Mouse (Mus musculus) layer of hippocampus, adult 2 months (tissue): ENCODE measurements around the gene Bri3bp. TPM values are rescaled to one million over a fixed set of nuclear protein-coding genes. Genes with fewer than 3 reads are reported as not detected.

Source experiments
- DNase-seq, 2 experiments: peaks; one replicate each; pipeline ENCODE4 v3.0.0; 2022; ENCODE audit warnings: low spot score in 2 of 2
- H3K27ac ChIP-seq: fragments of 200-600 bp; 2 replicates; pipeline ENCODE4 v1.8.1; 2022
- H3K4me3 ChIP-seq: fragments of 200-600 bp; 2 replicates; pipeline ENCODE4 v1.8.1; 2022; ENCODE audit warnings: mild to moderate bottlenecking
- CTCF ChIP-seq: fragments of 200-600 bp; conservative IDR thresholded peaks from 2 replicates; pipeline ENCODE4 v1.8.1; 2022; ENCODE audit warnings: antibody characterized with exemption, mild to moderate bottlenecking, moderate library complexity
- total RNA-seq, 2 experiments: library from RNA; stranded (reverse); gene quantifications; 2 replicates each; pipeline ENCODE4 v1.2.3; 2021

Gene Bri3bp
- total RNA-seq, 2 experiments from 2014 or later = 93.2 to 107 TPM

DNA sequence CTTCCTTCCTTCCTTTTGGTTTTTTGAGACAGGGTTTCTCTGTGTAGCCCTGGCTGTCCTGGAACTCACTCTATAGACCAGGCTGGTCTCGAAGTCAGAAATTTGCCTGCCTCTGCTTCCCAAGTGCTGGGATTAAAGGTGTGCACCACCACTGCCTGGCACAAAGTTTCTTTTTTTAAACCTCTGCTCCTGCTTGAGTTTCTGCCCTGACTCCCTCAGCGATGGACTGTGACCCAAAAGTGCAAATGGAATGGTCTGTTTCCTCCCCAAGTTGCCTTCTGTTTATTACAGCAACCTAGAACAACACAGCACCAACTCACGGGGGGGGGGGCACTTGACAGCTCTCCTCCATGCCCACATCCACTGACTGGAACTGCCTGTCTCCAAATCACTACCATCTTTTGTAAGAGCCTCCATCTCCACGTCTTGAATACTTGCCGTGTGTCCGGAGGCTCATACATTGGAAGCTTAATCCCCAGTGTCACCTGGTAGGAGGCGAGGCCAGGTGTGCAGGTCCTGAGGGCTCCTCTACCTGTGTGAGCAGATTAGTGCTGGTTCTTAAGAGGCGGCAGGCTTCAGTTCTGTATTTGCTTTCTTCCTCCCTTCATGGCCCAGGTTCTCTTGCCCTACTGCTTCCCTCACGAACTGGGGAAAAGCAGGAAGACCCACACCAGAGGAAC, 31.6 kb downstream of the Bri3bp start:
- Histone ChIP-seq H3K27ac (no peak overlapping the region), H3K4me3 (no peak overlapping the region)
- DNase-seq = no peak
- no peak for TF ChIP-seq CTCF

- TF ChIP-seq CTCF = no peak
- no peak for DNase-seq
- Histone ChIP-seq H3K27ac (peak overlapping the region; percentile 89), H3K4me3 (peak overlapping the region; percentile 88)
These were observed 33.7 kb downstream of the Bri3bp start for GRCm38 (mm10) chr5:125475030-125475429.

GRCm38 (mm10) chr5:125475601-125476285, 34.4 kb downstream of the Bri3bp start, which contains the start of gene Aacs:
Aacs (plus strand) TSS chr5:125475814.
- Histone ChIP-seq H3K27ac (peak within 1 kb of the TSS; percentile 89), H3K4me3 (peak within 1 kb of the TSS; percentile 88)
- DNase-seq = peak; percentile 97 to 99
- no peak for TF ChIP-seq CTCF

GRCm38 (mm10) chr5:125476286-125476625, 34.9 kb downstream of the Bri3bp start:
- Histone ChIP-seq H3K4me3 (peak overlapping the region; percentile 88), H3K27ac (peak overlapping the region; percentile 89)
- DNase-seq = no peak
- peak; percentile 58 for TF ChIP-seq CTCF

- TF ChIP-seq CTCF = no peak
- no peak for DNase-seq
- H3K4me3 ChIP-seq = peak overlapping the region; percentile 88
- H3K27ac ChIP-seq = peak overlapping the region; percentile 89
These were observed 35.4 kb downstream of the Bri3bp start for GRCm38 (mm10) chr5:125476799-125477198.

DNA sequence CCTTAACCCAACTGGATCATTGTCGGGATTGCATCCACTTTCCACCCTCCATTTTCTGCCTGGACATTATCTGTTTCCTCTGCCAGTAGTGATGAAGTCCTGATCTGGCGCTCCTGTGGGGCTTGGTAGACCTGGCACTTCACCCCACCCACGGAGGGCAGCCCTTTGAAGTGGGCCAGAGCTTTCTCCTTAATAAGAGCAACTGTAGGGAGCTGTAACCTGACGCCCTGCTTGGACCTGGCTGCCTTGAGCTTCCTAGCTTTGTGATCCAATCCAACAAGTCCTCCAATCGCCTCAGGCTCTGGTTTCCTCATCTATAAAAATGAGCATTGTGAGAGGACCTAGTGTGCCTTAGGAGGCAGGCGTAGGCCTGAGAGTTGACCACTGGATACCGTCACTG, 36.2 kb downstream of the Bri3bp start:
- Histone ChIP-seq H3K27ac (peak overlapping the region; percentile 89), H3K4me3 (peak overlapping the region; percentile 88)
- TF ChIP-seq CTCF = no peak
- DNase-seq = no peak

- DNase-seq = no peak
- TF ChIP-seq CTCF = no peak
- peak overlapping the region; percentile 89 for H3K27ac ChIP-seq
- peak overlapping the region; percentile 88 for H3K4me3 ChIP-seq
These were observed 36.7 kb downstream of the Bri3bp start for GRCm38 (mm10) chr5:125478037-125478436.

DNA sequence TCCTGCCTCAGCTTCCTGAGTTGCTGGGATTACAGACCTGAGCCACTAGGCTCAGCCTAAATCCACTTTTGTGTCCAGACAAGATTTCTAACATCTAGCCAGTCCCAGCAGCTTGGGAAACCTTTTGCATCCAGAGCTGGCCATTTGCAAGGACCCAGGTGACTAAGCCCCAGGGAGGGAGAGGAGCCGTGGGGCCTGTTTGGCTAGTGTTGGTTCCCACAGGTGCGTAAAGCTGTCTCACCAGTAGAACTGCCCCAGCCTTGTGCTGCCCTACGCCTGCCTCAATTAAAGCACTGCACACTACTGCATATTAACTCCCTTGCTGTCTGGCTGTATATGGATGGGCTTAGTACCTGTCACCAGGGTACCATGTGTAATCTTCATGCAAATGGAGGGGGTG, 38.0 kb downstream of the Bri3bp start:
- H3K4me3 ChIP-seq = no peak overlapping the region

DNA sequence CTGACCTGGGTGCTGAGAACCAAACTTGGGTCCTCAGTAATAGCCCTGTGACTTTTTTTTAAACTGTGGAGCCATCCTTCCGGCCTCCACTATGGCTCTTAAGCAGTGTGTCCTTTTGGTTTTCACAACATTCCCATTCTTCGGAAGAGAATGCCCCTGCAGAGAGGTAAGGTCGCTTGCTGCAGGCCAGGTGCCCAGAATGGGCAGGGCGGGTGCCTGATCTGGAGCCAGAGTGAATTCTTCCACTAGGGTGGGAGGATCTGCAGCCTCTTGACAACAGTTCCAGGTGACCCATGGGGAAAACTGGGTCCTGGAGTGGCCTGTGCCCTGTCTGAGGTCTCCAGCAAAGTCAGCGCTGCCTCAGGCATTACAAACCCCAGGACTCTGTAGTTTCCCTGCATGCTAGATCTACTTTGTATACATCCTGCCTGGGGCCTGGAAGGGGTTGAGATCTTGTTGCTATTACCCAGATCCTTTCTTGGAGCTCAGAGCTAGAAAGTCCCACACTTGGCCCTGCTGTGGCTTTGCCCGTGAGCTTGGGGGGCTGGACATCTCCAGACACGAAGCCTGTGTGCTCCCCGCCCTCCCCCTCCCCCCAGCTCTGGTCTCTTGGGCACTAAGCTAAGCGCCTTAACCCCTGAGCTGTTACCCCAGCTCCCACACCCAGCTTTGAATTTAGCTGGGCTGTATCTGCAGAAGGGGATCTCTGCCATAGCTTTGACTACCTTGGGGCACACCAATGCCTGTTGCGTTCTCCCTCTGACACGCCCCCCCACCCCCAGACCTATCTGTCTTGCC, 39.3 kb downstream of the Bri3bp start:
- Histone ChIP-seq H3K4me3 (no peak overlapping the region), H3K27ac (no peak overlapping the region)
- TF ChIP-seq CTCF = no peak
- DNase-seq = no peak

More for the DNA sequence above, 38.0 kb downstream of the Bri3bp start:
- no peak for TF ChIP-seq CTCF
- DNase-seq = no peak
- H3K27ac ChIP-seq = no peak overlapping the region

- Histone ChIP-seq H3K4me3 (no peak overlapping the region), H3K27ac (no peak overlapping the region)
- TF ChIP-seq CTCF = no peak
- no peak for DNase-seq
These were observed 41.1 kb downstream of the Bri3bp start for GRCm38 (mm10) chr5:125482474-125482873.

DNA sequence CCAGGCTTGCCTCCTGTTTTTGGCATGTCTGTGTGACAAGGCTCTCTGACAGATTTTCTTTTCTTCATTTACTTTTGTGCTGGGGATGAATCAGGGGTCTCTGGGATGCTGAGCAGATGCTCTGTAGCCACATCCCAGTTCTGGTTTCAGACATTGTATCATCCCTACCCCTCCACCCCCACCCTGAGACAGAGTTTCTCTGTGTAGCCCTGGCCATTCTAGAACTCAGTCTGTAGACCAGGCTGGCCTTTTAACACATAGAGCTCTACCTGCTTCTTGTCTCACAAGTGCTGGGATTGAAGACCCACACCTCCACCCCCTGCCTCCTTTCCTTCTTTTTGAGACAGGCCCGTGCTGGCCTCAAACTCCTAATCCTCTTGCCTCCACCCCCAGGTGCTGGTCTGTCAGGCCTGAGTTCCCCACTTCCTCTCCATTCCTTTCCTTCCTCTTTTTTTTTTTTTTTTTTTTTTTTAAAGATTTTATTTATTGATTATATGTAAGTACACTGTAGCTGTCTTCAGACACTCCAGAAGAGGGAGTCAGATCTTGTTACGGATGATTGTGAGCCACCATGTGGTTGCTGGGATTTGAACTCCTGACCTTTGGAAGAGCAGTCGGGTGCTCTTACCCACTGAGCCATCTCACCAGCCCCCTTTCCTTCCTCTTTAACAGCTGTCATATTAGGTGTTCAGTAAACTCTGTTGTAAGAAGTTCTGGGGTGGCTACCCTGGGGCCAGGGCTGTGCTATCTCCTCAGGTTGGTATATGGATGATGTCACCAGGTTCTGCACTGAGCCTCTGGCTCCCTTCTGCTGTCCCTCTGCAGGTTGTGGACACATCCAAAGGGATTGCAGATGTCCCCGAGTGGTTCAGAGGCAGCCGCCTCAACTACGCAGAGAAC, 42.6 kb downstream of the Bri3bp start:
- TF ChIP-seq CTCF = no peak
- DNase-seq = no peak
- no peak overlapping the region for H3K27ac ChIP-seq
- H3K4me3 ChIP-seq = no peak overlapping the region

DNA sequence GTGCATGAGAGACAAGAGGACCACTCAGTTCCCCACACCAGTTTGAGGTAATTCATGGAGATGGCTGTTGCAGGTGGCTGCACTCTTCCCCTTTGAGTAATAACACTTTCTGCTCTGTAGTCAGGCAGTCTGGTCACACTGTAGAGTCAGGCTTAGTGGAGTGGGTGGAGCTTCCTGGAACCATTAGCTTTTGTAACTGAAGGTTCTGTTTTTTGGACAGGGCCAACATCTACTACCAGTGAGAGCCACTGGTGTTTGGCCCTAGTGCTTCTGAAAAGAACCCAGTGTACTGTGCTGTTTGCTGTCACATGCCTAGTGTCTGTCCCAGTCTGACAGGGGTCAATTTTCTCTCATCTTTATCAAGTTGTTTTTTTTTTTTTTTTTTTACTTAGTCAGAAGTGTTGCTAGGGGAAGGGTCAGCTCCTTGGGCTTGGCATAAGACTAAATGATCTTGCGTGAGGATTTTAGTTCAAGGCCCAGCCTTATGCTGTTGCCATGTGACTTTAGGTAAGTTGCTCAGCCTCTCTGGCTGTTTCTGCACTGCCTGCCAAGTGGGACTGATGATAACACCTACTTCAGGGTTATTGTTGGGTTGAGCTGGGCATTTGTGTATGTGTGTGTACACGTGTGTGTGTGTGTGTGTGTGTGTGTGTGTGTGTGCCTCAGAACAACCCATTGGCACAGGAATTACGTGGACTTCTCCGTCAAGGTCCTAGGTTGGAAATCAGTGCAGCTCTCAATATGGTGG, 43.8 kb downstream of the Bri3bp start:
- no peak for DNase-seq
- TF ChIP-seq CTCF = no peak
- H3K4me3 ChIP-seq = no peak overlapping the region
- H3K27ac ChIP-seq = no peak overlapping the region
